Comparison of ENCODE assay signal across 13 mouse cellular contexts in genomic region chr11:53605609-53606008, GRCm38 (mm10). TPM values are rescaled to one million over a fixed set of nuclear protein-coding genes. Genes with fewer than 3 reads are reported as not detected.
DNase-seq lines count a peak whose midpoint lies in the region; ATAC-seq and TF ChIP-seq lines count a peak whose summit lies in the region.
"Had no signal": no experiment of that assay in that cellular context is flagged by ENCODE, and none has a peak within 500 bp of the region (broad histone marks: within the 10 kb centered on the region; RNA-seq: fewer than 3 reads in every experiment).

No protein-coding gene starts in this region.

- no peak for ATAC-seq in hindbrain, postnatal 0 days
- peak; percentile 50; the same call in 1 of the 2 replicates for ATAC-seq in liver, embryonic 11.5 days (replicated peaks; ENCODE audit: low FRiP score)

- TF ChIP-seq CTCF in hindbrain, postnatal 0 days (IDR thresholded peaks at IDR 0.05; ENCODE audit: low read depth), result no peak
- no peak for TF ChIP-seq CTCF in E14TG2a.4 (conservative IDR thresholded peaks at IDR 0.05; ENCODE audit: low read length)

- H3K36me3 ChIP-seq in hindbrain, embryonic 10.5 days, result peaks cover 14% of the 10 kb centered on the region
- peaks cover 17% of the 10 kb centered on the region; the same call in 1 of the 2 replicates for H3K36me3 ChIP-seq in hindbrain, postnatal 0 days (ENCODE audit: insufficient read depth, low read length)
- no peaks in the 10 kb centered on the region for H3K36me3 ChIP-seq in E14TG2a.4 (ENCODE audit: insufficient read depth, low read length)
- no peaks in the 10 kb centered on the region for H3K36me3 ChIP-seq in liver, embryonic 11.5 days (ENCODE audit: control insufficient read depth, insufficient read depth, low read length)

- H3K27me3 ChIP-seq in hindbrain, embryonic 10.5 days (ENCODE audit: insufficient read depth, poor library complexity, severe bottlenecking), result no peaks in the 10 kb centered on the region
- H3K27me3 ChIP-seq in hindbrain, postnatal 0 days (ENCODE audit: insufficient read depth, low read length), result no peaks in the 10 kb centered on the region
- peaks cover 9% of the 10 kb centered on the region for H3K27me3 ChIP-seq in E14TG2a.4 (ENCODE audit: insufficient read depth, low read length)
- no peaks in the 10 kb centered on the region for H3K27me3 ChIP-seq in liver, embryonic 11.5 days (replicated peaks; ENCODE audit: control insufficient read depth, insufficient read depth, low read length)

- H3K27ac ChIP-seq in hindbrain, embryonic 10.5 days, result no peak overlapping the region
- H3K27ac ChIP-seq in hindbrain, postnatal 0 days, result no peak overlapping the region
- no peak overlapping the region for H3K27ac ChIP-seq in liver, embryonic 11.5 days (ENCODE audit: low read depth, low read length)
- H3K27ac ChIP-seq: kidney, postnatal 0 days had no signal

- 0 out of 2 replicates have a peak overlapping the region, but pooled peaks have one; percentile 11 for H3K4me3 ChIP-seq in hindbrain, embryonic 10.5 days
- H3K4me3 ChIP-seq in hindbrain, postnatal 0 days (ENCODE audit: low read length), result no peak overlapping the region
- H3K4me3 ChIP-seq in E14TG2a.4 (replicated peaks; ENCODE audit: low read length), result peak overlapping the region; percentile 41
- H3K4me3 ChIP-seq in liver, embryonic 11.5 days (ENCODE audit: low read depth, low read length), result no peak overlapping the region

- H3K4me2 ChIP-seq in hindbrain, postnatal 0 days (ENCODE audit: low read depth, low read length), result no peak overlapping the region
- H3K4me2 ChIP-seq in liver, embryonic 11.5 days, result peak overlapping the region; percentile 41

- H3K9me3 ChIP-seq in hindbrain, embryonic 10.5 days, result no peaks in the 10 kb centered on the region
- H3K9me3 ChIP-seq in hindbrain, postnatal 0 days (ENCODE audit: low read length), result no peaks in the 10 kb centered on the region
- no peaks in the 10 kb centered on the region for H3K9me3 ChIP-seq in E14TG2a.4 (ENCODE audit: low read length)
- H3K9me3 ChIP-seq in liver, embryonic 11.5 days (ENCODE audit: control insufficient read depth, low read length), result no peaks in the 10 kb centered on the region

- DNase-seq in hindbrain, embryonic 10.5 days (ENCODE audit: low spot score), result no peak
- DNase-seq in hindbrain, postnatal 0 days (ENCODE audit: low spot score), result no peak
- peak; percentile 79 for DNase-seq in CD4-positive helper T cell, adult 2 months (ENCODE audit: low read depth, low spot score)
- DNase-seq in liver, embryonic 11.5 days (ENCODE audit: low spot score), result no peak
- no peak for DNase-seq in gastrocnemius, postnatal 25 days
- DNase-seq in cerebellum, adult 8-10 months, result no peak
- no peak for DNase-seq in urinary bladder, postnatal 25 days (ENCODE audit: low spot score)
- DNase-seq: right cerebral cortex, adult 18-20 months had no signal

- WGBS in hindbrain, embryonic 10.5 days, result 12% methylated on average over 12 of the region's 12 CpGs
- 11% methylated on average over 12 of the region's 12 CpGs for WGBS in hindbrain, postnatal 0 days
- WGBS in liver, embryonic 11.5 days, result 3% methylated on average over 12 of the region's 12 CpGs

- peaks cover 13% of the 10 kb centered on the region for H3K4me1 ChIP-seq in hindbrain, embryonic 10.5 days (replicated peaks)
- H3K4me1 ChIP-seq in hindbrain, postnatal 0 days (ENCODE audit: insufficient read depth, low read length), result no peaks in the 10 kb centered on the region
- H3K4me1 ChIP-seq in E14TG2a.4 (replicated peaks; ENCODE audit: low read depth, low read length), result peaks cover 19% of the 10 kb centered on the region
- H3K4me1 ChIP-seq in liver, embryonic 11.5 days (replicated peaks; ENCODE audit: control insufficient read depth, insufficient read depth, low read length), result peaks cover 24% of the 10 kb centered on the region

- H3K9ac ChIP-seq in hindbrain, postnatal 0 days (replicated peaks; ENCODE audit: low read length), result no peak overlapping the region
- no peak overlapping the region for H3K9ac ChIP-seq in liver, embryonic 11.5 days (ENCODE audit: low read depth, low read length)

RNA-seq across cellular contexts. Expression of gene Il4, which starts 12.9 kb away (rescaled TPM):
- polyA plus RNA-seq in hindbrain, embryonic 10.5 days (2016; fragmentation: Nextera tagmentation; extraction: Ambion mirVana), result 0.66 and 1.2 TPM in 2 replicates
- total RNA-seq in hindbrain, postnatal 0 days (2014; rRNA removed), result not detected in 2 replicates
- 3.8 and 3.9 TPM in 2 replicates for polyA plus RNA-seq in hindbrain, postnatal 0 days (2015; fragmentation: Nextera tagmentation; extraction: Ambion mirVana)
- polyA plus RNA-seq in liver, embryonic 11.5 days (2014; fragmentation: Nextera tagmentation; extraction: Ambion mirVana), result 1.9 and 3.2 TPM in 2 replicates
- not detected for total RNA-seq in gastrocnemius, postnatal 25 days (2021)
- total RNA-seq: gastrocnemius, adult 8-10 months; left cerebral cortex, postnatal 25 days had no signal

RNA-seq across cellular contexts. Expression of gene Il13, which starts 28.9 kb away (rescaled TPM):
- not detected in 2 replicates for polyA plus RNA-seq in hindbrain, embryonic 10.5 days (2016; fragmentation: Nextera tagmentation; extraction: Ambion mirVana)
- total RNA-seq in hindbrain, postnatal 0 days (2014; rRNA removed), result not detected in 2 replicates
- not detected in 2 replicates for polyA plus RNA-seq in hindbrain, postnatal 0 days (2015; fragmentation: Nextera tagmentation; extraction: Ambion mirVana)
- polyA plus RNA-seq in liver, embryonic 11.5 days (2014; fragmentation: Nextera tagmentation; extraction: Ambion mirVana), result not detected in 2 replicates
- not detected for total RNA-seq in gastrocnemius, postnatal 25 days (2021)
- total RNA-seq: gastrocnemius, adult 8-10 months; left cerebral cortex, postnatal 25 days had no signal
- polyA plus RNA-seq: kidney, postnatal 0 days; stomach, embryonic 16.5 days had no signal

RNA-seq across cellular contexts. Expression of gene Kif3a, which starts 38.4 kb away (rescaled TPM):
- polyA plus RNA-seq in hindbrain, embryonic 10.5 days (2016; fragmentation: Nextera tagmentation; extraction: Ambion mirVana), result 67.8 and 71.5 TPM in 2 replicates
- 73.7 and 82.9 TPM in 2 replicates for total RNA-seq in hindbrain, postnatal 0 days (2014; rRNA removed)
- 332 and 344 TPM in 2 replicates for polyA plus RNA-seq in hindbrain, postnatal 0 days (2015; fragmentation: Nextera tagmentation; extraction: Ambion mirVana)
- polyA plus RNA-seq in liver, embryonic 11.5 days (2014; fragmentation: Nextera tagmentation; extraction: Ambion mirVana), result 22.3 and 27.4 TPM in 2 replicates
- total RNA-seq in gastrocnemius, postnatal 25 days (2021), result 1 to 10 TPM; 4.0 to 5.3 TPM

Comparison
In these comparisons a context has a peak if more than half of its experiments do, and no peak if none do; other contexts are left out.
1. H3K4me3 ChIP-seq: peak in hindbrain, embryonic 10.5 days (single experiment) and E14TG2a.4 (single experiment); none in hindbrain, postnatal 0 days (single experiment) and liver, embryonic 11.5 days (single experiment).